In genomic region chr2:69612237-69612636, GRCm38 (mm10) we compare ENCODE assay signal across 10 mouse cellular contexts. TPM values are rescaled to one million over a fixed set of nuclear protein-coding genes. Genes with fewer than 3 reads are reported as not detected.
DNase-seq lines count a peak whose midpoint lies in the region; ATAC-seq and TF ChIP-seq lines count a peak whose summit lies in the region.
"Had no signal": no experiment of that assay in that cellular context is flagged by ENCODE, and none has a peak within 500 bp of the region (broad histone marks: within the 10 kb centered on the region; RNA-seq: fewer than 3 reads in every experiment).

No protein-coding gene starts in this region.

- peaks cover 4% of the 10 kb centered on the region; the same call in 1 of the 2 replicates for H3K4me1 ChIP-seq in heart, embryonic 11.5 days (ENCODE audit: control insufficient read depth, insufficient read depth, low read length)
- peaks cover 2% of the 10 kb centered on the region for H3K4me1 ChIP-seq in ES-Bruce4 (ENCODE audit: control insufficient read depth, insufficient read depth, low read length)
- H3K4me1 ChIP-seq in forebrain, embryonic 14.5 days (ENCODE audit: control insufficient read depth, insufficient read depth, low read length) = no peaks in the 10 kb centered on the region

- ATAC-seq in heart, embryonic 11.5 days (replicated peaks; ENCODE audit: insufficient number of reproducible peaks, low FRiP score, low TSS enrichment) = no peak
- ATAC-seq in forebrain, embryonic 14.5 days = no peak; the same call in 1 of the 2 replicates
- ATAC-seq in megakaryocyte progenitor cell, adult 5-6 weeks (replicated peaks; ENCODE audit: poor library complexity) = no peak

- TF ChIP-seq POLR2A in ES-Bruce4 (IDR thresholded peaks at IDR 0.05; ENCODE audit: insufficient read depth, low read length) = no peak

- intact Hi-C loops in heart, postnatal 14 days (cut with DNase I) = no loop called here

- no peaks in the 10 kb centered on the region for H3K27me3 ChIP-seq in heart, embryonic 11.5 days (ENCODE audit: control insufficient read depth, insufficient read depth, low read length)
- no peaks in the 10 kb centered on the region for H3K27me3 ChIP-seq in ES-Bruce4 (ENCODE audit: control insufficient read depth, insufficient read depth, low read length, poor library complexity, severe bottlenecking)
- H3K27me3 ChIP-seq in forebrain, embryonic 14.5 days (replicated peaks; ENCODE audit: control insufficient read depth, insufficient read depth, low read length) = no peaks in the 10 kb centered on the region

- 7% methylated on average over 10 of the region's 10 CpGs for WGBS in heart, embryonic 11.5 days (ENCODE audit: insufficient replicate concordance)
- 12% methylated on average over 10 of the region's 10 CpGs for WGBS in forebrain, embryonic 14.5 days

- H3K27ac ChIP-seq in heart, embryonic 11.5 days (ENCODE audit: low read depth, low read length) = no peak overlapping the region
- H3K27ac ChIP-seq in ES-Bruce4 (ENCODE audit: insufficient read depth, low read length) = no peak overlapping the region
- H3K27ac ChIP-seq in forebrain, embryonic 14.5 days (ENCODE audit: low read depth, low read length) = no peak overlapping the region
- H3K27ac ChIP-seq: hindbrain, embryonic 14.5 days had no signal

- TF ChIP-seq EP300 in ES-Bruce4 (IDR thresholded peaks at IDR 0.05; ENCODE audit: insufficient read depth, low read depth, low read length) = 0 out of 2 replicates have a peak, but pooled peaks have one; percentile 44

- TF ChIP-seq CTCF in ES-Bruce4 (IDR thresholded peaks at IDR 0.05; ENCODE audit: low read depth, low read length) = no peak

- H3K4me2 ChIP-seq in heart, embryonic 11.5 days = peak overlapping the region; percentile 7; the same call in 1 of the 2 replicates
- no peak overlapping the region for H3K4me2 ChIP-seq in forebrain, embryonic 14.5 days (ENCODE audit: low read length)
- H3K4me2 ChIP-seq: hindbrain, embryonic 14.5 days had no signal

- no peak overlapping the region for H3K4me3 ChIP-seq in heart, embryonic 11.5 days (ENCODE audit: low read depth, low read length)
- H3K4me3 ChIP-seq in ES-Bruce4 (ENCODE audit: low read depth, low read length) = no peak overlapping the region
- no peak overlapping the region for H3K4me3 ChIP-seq in forebrain, embryonic 14.5 days (ENCODE audit: low read depth, low read length)

- no peaks in the 10 kb centered on the region for H3K36me3 ChIP-seq in heart, embryonic 11.5 days (ENCODE audit: control insufficient read depth, insufficient read depth, low read length)
- H3K36me3 ChIP-seq in ES-Bruce4 (ENCODE audit: control insufficient read depth, insufficient read depth, low read length, poor library complexity, severe bottlenecking) = no peaks in the 10 kb centered on the region
- H3K36me3 ChIP-seq in forebrain, embryonic 14.5 days (ENCODE audit: control insufficient read depth, insufficient read depth, low read length) = no peaks in the 10 kb centered on the region

- no peaks in the 10 kb centered on the region for H3K9me3 ChIP-seq in heart, embryonic 11.5 days (replicated peaks; ENCODE audit: control insufficient read depth, low read length)
- no peaks in the 10 kb centered on the region for H3K9me3 ChIP-seq in ES-Bruce4 (replicated peaks; ENCODE audit: control insufficient read depth, insufficient read depth, low read length, poor library complexity, severe bottlenecking)
- no peaks in the 10 kb centered on the region for H3K9me3 ChIP-seq in forebrain, embryonic 14.5 days (replicated peaks; ENCODE audit: control insufficient read depth, low read length)

- H3K9ac ChIP-seq in heart, embryonic 11.5 days (ENCODE audit: low read depth, low read length) = no peak overlapping the region
- no peak overlapping the region for H3K9ac ChIP-seq in ES-Bruce4 (ENCODE audit: low read depth, poor library complexity, severe bottlenecking)
- no peak overlapping the region for H3K9ac ChIP-seq in forebrain, embryonic 14.5 days (ENCODE audit: low read length)
- H3K9ac ChIP-seq: hindbrain, embryonic 14.5 days had no signal

- DNase-seq in heart, postnatal 14 days = no peak
- peak; percentile 10 for DNase-seq in forebrain, embryonic 14.5 days (ENCODE audit: low spot score)
- DNase-seq in mesoderm, embryonic 11.5 days (ENCODE audit: low read depth, low spot score) = peak; percentile 38
- DNase-seq in cerebellum, postnatal 4 days (ENCODE audit: low spot score in 2 of 2) = no peak
- DNase-seq in frontal cortex, adult 2 months (ENCODE audit: extremely low spot score in 1 of 2, low spot score in 1 of 2) = no peak
- DNase-seq: B cell, adult 2 months had no signal

RNA-seq across cellular contexts. Expression of gene Lrp2, which starts 26.4 kb away (rescaled TPM):
- 0.65 and 1.0 TPM in 2 replicates for polyA plus RNA-seq in heart, embryonic 11.5 days (2014; fragmentation: Nextera tagmentation; extraction: Ambion mirVana)
- 1 to 10 TPM; 1.4 to 1.8 TPM for total RNA-seq in heart, postnatal 14 days (2021)
- polyA plus RNA-seq in ES-Bruce4 (2011; ENCODE audit: insufficient read depth, insufficient read length, low read depth, missing spikeins) = 92.6 and 92.9 TPM in 2 replicates
- polyA plus RNA-seq in forebrain, embryonic 14.5 days (2014; fragmentation: Nextera tagmentation; extraction: Ambion mirVana) = 0.66 and 0.74 TPM in 2 replicates
- 0.06 and 0.11 TPM in 2 replicates for polyA plus RNA-seq in frontal cortex, adult 2 months (2012; rRNA removed)
- total RNA-seq in megakaryocyte progenitor cell, adult 5-6 weeks (2015) = not detected in 2 replicates
- under 0.01 TPM in 1 of 2 replicates, not detected in the other for total RNA-seq in megakaryocyte progenitor cell, adult 5-6 weeks (2017)

RNA-seq across cellular contexts. Expression of gene Bbs5, which starts 34.7 kb away (rescaled TPM):
- polyA plus RNA-seq in heart, embryonic 11.5 days (2014; fragmentation: Nextera tagmentation; extraction: Ambion mirVana) = 11.1 and 12.4 TPM in 2 replicates
- 1 to 10 TPM; 4.3 to 5.0 TPM for total RNA-seq in heart, postnatal 14 days (2021)
- polyA plus RNA-seq in ES-Bruce4 (2011; ENCODE audit: insufficient read depth, insufficient read length, low read depth, missing spikeins) = 15.9 and 17.7 TPM in 2 replicates
- 17.2 and 18.2 TPM in 2 replicates for polyA plus RNA-seq in forebrain, embryonic 14.5 days (2014; fragmentation: Nextera tagmentation; extraction: Ambion mirVana)
- 32.7 and 38.5 TPM in 2 replicates for polyA plus RNA-seq in frontal cortex, adult 2 months (2012; rRNA removed)
- 6.8 and 8.9 TPM in 2 replicates for total RNA-seq in megakaryocyte progenitor cell, adult 5-6 weeks (2015)
- 4.6 and 5.2 TPM in 2 replicates for total RNA-seq in megakaryocyte progenitor cell, adult 5-6 weeks (2017)

RNA-seq across cellular contexts. Expression of gene Klhl41, which starts 57.7 kb away (rescaled TPM):
- 14.6 and 16.4 TPM in 2 replicates for polyA plus RNA-seq in heart, embryonic 11.5 days (2014; fragmentation: Nextera tagmentation; extraction: Ambion mirVana)
- total RNA-seq in heart, postnatal 14 days (2021) = 10 to 100 TPM; 60.5 to 62.0 TPM
- not detected in 2 replicates for polyA plus RNA-seq in ES-Bruce4 (2011; ENCODE audit: insufficient read depth, insufficient read length, low read depth, missing spikeins)
- polyA plus RNA-seq in forebrain, embryonic 14.5 days (2014; fragmentation: Nextera tagmentation; extraction: Ambion mirVana) = 0.11 and 0.13 TPM in 2 replicates
- polyA plus RNA-seq in frontal cortex, adult 2 months (2012; rRNA removed) = 0.34 and 0.42 TPM in 2 replicates
- total RNA-seq in megakaryocyte progenitor cell, adult 5-6 weeks (2015) = not detected in 2 replicates
- total RNA-seq in megakaryocyte progenitor cell, adult 5-6 weeks (2017) = 0.07 TPM in 1 of 2 replicates, not detected in the other

Comparison
In these comparisons a context has a peak if more than half of its experiments do, and no peak if none do; other contexts are left out.
1. DNase-seq: peak in forebrain, embryonic 14.5 days (single experiment) and mesoderm, embryonic 11.5 days (single experiment); none in heart, postnatal 14 days (0 of 2), cerebellum, postnatal 4 days (0 of 2) and frontal cortex, adult 2 months (0 of 2).
2. RNA of gene Lrp2, which starts 26.4 kb away (polyA plus RNA-seq): 92.6 to 92.9 TPM in ES-Bruce4; 0.65 to 1.0 TPM in heart, embryonic 11.5 days, 0.66 to 0.74 TPM in forebrain, embryonic 14.5 days and 0.06 to 0.11 TPM in frontal cortex, adult 2 months; every median in the first group is over 10 times any median in the second.
3. RNA of gene Klhl41, which starts 57.7 kb away (polyA plus RNA-seq): 14.6 to 16.4 TPM in heart, embryonic 11.5 days; 0.34 to 0.42 TPM in frontal cortex, adult 2 months, 0.11 to 0.13 TPM in forebrain, embryonic 14.5 days and not detected in ES-Bruce4; every median in the first group is over 10 times any median in the second.